Mouse (Mus musculus): ENCODE data around the gene Dnajc4. TPM values are rescaled to one million over a fixed set of nuclear protein-coding genes. Genes with fewer than 3 reads are reported as not detected.
A peak's percentile ranks its signal among the peaks of the same experiment; 100 is the strongest.

Gene Dnajc4
- total and polyA plus RNA-seq, 3 experiments = 45.6 to 57.6 (median 57.4) TPM

- no peak overlapping the region for H3K9ac ChIP-seq (ENCODE audit: low read depth, low read length)
- 92% methylated on average over 19 of the region's 19 CpGs for WGBS
- no peak overlapping the region for H3K4me3 ChIP-seq
- no peaks in the 10 kb centered on the region for H3K27me3 ChIP-seq (ENCODE audit: control insufficient read depth, insufficient read depth, low read length)
- no peaks in the 10 kb centered on the region for H3K79me2 ChIP-seq (replicated peaks; ENCODE audit: control insufficient read depth, insufficient read depth, low read length)
- H3K4me1 ChIP-seq (ENCODE audit: control insufficient read depth, insufficient read depth, low read length) = peaks cover 7% of the 10 kb centered on the region
- DNase-seq = no peak
- no peak overlapping the region for H3K27ac ChIP-seq
- TF ChIP-seq POLR2A (IDR thresholded peaks at IDR 0.05; ENCODE audit: insufficient read depth, low read depth, low read length) = no peak
- TF ChIP-seq CTCF (IDR thresholded peaks at IDR 0.05) = no peak
- no peak for TF ChIP-seq EP300 (IDR thresholded peaks at IDR 0.05; ENCODE audit: insufficient read depth, low read depth, low read length)
- intact Hi-C loops (cut with DNase I) = loop anchor here (5.0 kb wide), 1 partner anchor 38 kb away; the partner anchor contains the start of gene Stip1
- no peaks in the 10 kb centered on the region for H3K36me3 ChIP-seq (ENCODE audit: control insufficient read depth, insufficient read depth, low read length)
Observed at GRCm38 (mm10) chr19:6999360-7000063, 7.1 kb upstream of the Dnajc4 start.

- H3K27me3 ChIP-seq (ENCODE audit: control insufficient read depth, insufficient read depth, low read length) = no peaks in the 10 kb centered on the region
- 90% methylated on average over 9 of the region's 9 CpGs for WGBS
- intact Hi-C loops (cut with DNase I) = loop anchor here (5.0 kb wide), 1 partner anchor 39 kb away; the partner anchor contains the start of gene Stip1
Observed at GRCm38 (mm10) chr19:6997721-6998290, 5.4 kb upstream of the Dnajc4 start.

GRCm38 (mm10) chr19:6996006-6996405, 3.6 kb upstream of the Dnajc4 start, which contains the start of the genes Nudt22 and Trpt1:
Gene Nudt22 (minus strand): TSS chr19:6996117.
Gene Trpt1 (plus strand): TSS chr19:6996131.
- Histone ChIP-seq H3K9ac (ENCODE audit: low read depth, low read length) (peak within 1 kb of the TSS; percentile 86), H3K27ac (peak within 1 kb of the TSS; percentile 95), H3K36me3 (ENCODE audit: control insufficient read depth, insufficient read depth, low read length) (no peaks in the 10 kb centered on the region), H3K4me1 (ENCODE audit: control insufficient read depth, insufficient read depth, low read length) (peaks cover 10% of the 10 kb centered on the region), H3K79me2 (replicated peaks; ENCODE audit: control insufficient read depth, insufficient read depth, low read length) (no peaks in the 10 kb centered on the region), H3K4me3 (peak within 1 kb of the TSS; percentile 89), H3K27me3 (ENCODE audit: control insufficient read depth, insufficient read depth, low read length) (no peaks in the 10 kb centered on the region)
- WGBS = under 1% methylated on average over 24 of the region's 24 CpGs
- DNase-seq = peak; percentile 91 to 92
- intact Hi-C loops (cut with DNase I) = loop anchor here (5.0 kb wide), 1 partner anchor 41 kb away; the partner anchor contains the start of gene Stip1
- TF ChIP-seq POLR2A (IDR thresholded peaks at IDR 0.05; ENCODE audit: insufficient read depth, low read depth, low read length) (peak; percentile 89), EP300 (IDR thresholded peaks at IDR 0.05; ENCODE audit: insufficient read depth, low read depth, low read length) (0 out of 2 replicates have a peak, but pooled peaks have one; percentile 15), CTCF (IDR thresholded peaks at IDR 0.05) (no peak)

More at GRCm38 (mm10) chr19:6997721-6998290, 5.4 kb upstream of the Dnajc4 start:
- peaks cover 9% of the 10 kb centered on the region for H3K4me1 ChIP-seq (ENCODE audit: control insufficient read depth, insufficient read depth, low read length)
- no peak overlapping the region for H3K9ac ChIP-seq (ENCODE audit: low read depth, low read length)
- no peak overlapping the region for H3K4me3 ChIP-seq
- no peaks in the 10 kb centered on the region for H3K36me3 ChIP-seq (ENCODE audit: control insufficient read depth, insufficient read depth, low read length)
- DNase-seq = peak in 1 of 2 experiments; percentile 18
- no peak for TF ChIP-seq EP300 (IDR thresholded peaks at IDR 0.05; ENCODE audit: insufficient read depth, low read depth, low read length)
- no peak for TF ChIP-seq CTCF (IDR thresholded peaks at IDR 0.05)
- TF ChIP-seq POLR2A (IDR thresholded peaks at IDR 0.05; ENCODE audit: insufficient read depth, low read depth, low read length) = no peak
- H3K79me2 ChIP-seq (replicated peaks; ENCODE audit: control insufficient read depth, insufficient read depth, low read length) = no peaks in the 10 kb centered on the region
- no peak overlapping the region for H3K27ac ChIP-seq

- H3K36me3 ChIP-seq (ENCODE audit: control insufficient read depth, insufficient read depth, low read length) = no peaks in the 10 kb centered on the region
- peak overlapping the region; percentile 95 for H3K27ac ChIP-seq
- DNase-seq = peak in 1 of 2 experiments; percentile 50
- peak overlapping the region; percentile 89 for H3K4me3 ChIP-seq
- H3K4me1 ChIP-seq (ENCODE audit: control insufficient read depth, insufficient read depth, low read length) = peaks cover 10% of the 10 kb centered on the region
- H3K79me2 ChIP-seq (replicated peaks; ENCODE audit: control insufficient read depth, insufficient read depth, low read length) = no peaks in the 10 kb centered on the region
- TF ChIP-seq EP300 (IDR thresholded peaks at IDR 0.05; ENCODE audit: insufficient read depth, low read depth, low read length) (no peak), POLR2A (IDR thresholded peaks at IDR 0.05; ENCODE audit: insufficient read depth, low read depth, low read length) (no peak), CTCF (IDR thresholded peaks at IDR 0.05) (no peak)
- intact Hi-C loops (cut with DNase I) = loop anchor here (5.0 kb wide), 1 partner anchor 42 kb away; the partner anchor contains the start of gene Stip1
- 38% methylated on average over 20 of the region's 21 CpGs for WGBS
- H3K9ac ChIP-seq (ENCODE audit: low read depth, low read length) = peak overlapping the region; percentile 63
- H3K27me3 ChIP-seq (ENCODE audit: control insufficient read depth, insufficient read depth, low read length) = no peaks in the 10 kb centered on the region
Observed at GRCm38 (mm10) chr19:6995255-6995991, 3.1 kb upstream of the Dnajc4 start.

GRCm38 (mm10) chr19:6994489-6994888, 2.1 kb upstream of the Dnajc4 start:
- Histone ChIP-seq H3K36me3 (ENCODE audit: control insufficient read depth, insufficient read depth, low read length) (no peaks in the 10 kb centered on the region), H3K27ac (no peak overlapping the region), H3K79me2 (replicated peaks; ENCODE audit: control insufficient read depth, insufficient read depth, low read length) (no peaks in the 10 kb centered on the region), H3K9ac (ENCODE audit: low read depth, low read length) (no peak overlapping the region), H3K4me1 (ENCODE audit: control insufficient read depth, insufficient read depth, low read length) (peaks cover 10% of the 10 kb centered on the region), H3K4me3 (no peak overlapping the region), H3K27me3 (ENCODE audit: control insufficient read depth, insufficient read depth, low read length) (no peaks in the 10 kb centered on the region)
- DNase-seq = peak in 1 of 2 experiments; percentile 1
- WGBS = 78% methylated on average over 8 of the region's 8 CpGs
- intact Hi-C loops (cut with DNase I) = no loop called here
- TF ChIP-seq CTCF (IDR thresholded peaks at IDR 0.05) (no peak), POLR2A (IDR thresholded peaks at IDR 0.05; ENCODE audit: insufficient read depth, low read depth, low read length) (no peak), EP300 (IDR thresholded peaks at IDR 0.05; ENCODE audit: insufficient read depth, low read depth, low read length) (no peak)
